Mouse (Mus musculus): ENCODE measurements at regions not wholly inside any gene's neighbourhood (a gene's known extent, or its start where the extent isn't known, plus 50 kb on each side); places are given as distances from the start of the nearest gene placed in this dataset.

DNA sequence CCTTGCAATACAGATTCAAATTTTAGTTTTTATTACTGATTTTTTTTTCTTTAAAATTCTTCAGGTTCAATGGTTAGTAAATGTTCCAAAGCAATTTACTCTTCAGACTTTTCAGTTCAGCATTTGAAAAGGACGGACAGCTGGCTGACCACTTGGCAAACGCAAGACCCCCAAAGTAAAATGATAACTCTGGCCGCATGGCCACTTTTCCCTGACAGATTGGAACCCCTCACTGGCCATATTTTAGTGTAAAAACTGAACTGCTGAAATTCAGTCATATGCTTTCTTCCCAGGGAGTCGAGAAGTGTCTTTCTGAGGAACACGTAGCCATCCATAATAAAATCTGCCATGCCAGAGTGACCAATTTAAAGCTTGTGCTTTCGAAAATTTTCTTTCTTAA, 198.4 kb upstream of the Gk2 start:
- TF ChIP-seq POLR2A (IDR thresholded peaks at IDR 0.05; ENCODE audit: insufficient read depth, low read depth, low read length) (no peak), CTCF (IDR thresholded peaks at IDR 0.05) (no peak)

Measured in heart, adult 2 months (tissue).